Mouse (Mus musculus): Measurements from ENCODE around the gene Krtap17-1. TPM values are rescaled to one million over a fixed set of nuclear protein-coding genes. Genes with fewer than 3 reads are reported as not detected.

Krtap17-1 gene
- polyA plus RNA-seq, 1 experiment: not detected

DNA sequence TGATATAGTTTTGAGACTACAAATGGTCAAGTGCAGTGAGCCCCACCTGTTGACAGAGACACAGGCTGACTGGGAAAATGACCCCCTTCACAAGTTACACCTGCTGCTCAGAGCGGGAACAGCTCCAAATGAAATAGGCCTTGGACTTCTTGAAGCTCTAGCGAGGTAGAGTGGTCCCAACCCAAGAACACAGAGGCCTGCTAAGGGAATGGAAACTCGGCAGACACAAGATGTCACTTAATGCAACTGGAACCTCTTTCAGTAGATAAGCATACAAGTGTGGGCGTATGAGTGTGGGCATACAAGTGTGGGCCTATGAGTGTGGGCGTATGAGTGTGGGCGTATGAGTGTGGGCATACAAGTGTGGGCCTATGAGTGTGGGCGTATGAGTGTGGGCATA, 5.3 kb upstream of the Krtap17-1 start:
- no peaks in the 10 kb centered on the region for H3K36me3 ChIP-seq (ENCODE audit: control insufficient read depth, insufficient read depth, low read length, poor library complexity, severe bottlenecking)
- TF ChIP-seq POLR2A (IDR thresholded peaks at IDR 0.05; ENCODE audit: insufficient read depth, low read length): no peak
- no peak for TF ChIP-seq EP300 (IDR thresholded peaks at IDR 0.05; ENCODE audit: insufficient read depth, low read depth, low read length)
- no peak for TF ChIP-seq CTCF (IDR thresholded peaks at IDR 0.05; ENCODE audit: low read depth, low read length)
- no peaks in the 10 kb centered on the region for H3K27me3 ChIP-seq (ENCODE audit: control insufficient read depth, insufficient read depth, low read length, poor library complexity, severe bottlenecking)
- H3K27ac ChIP-seq (ENCODE audit: insufficient read depth, low read length): no peak overlapping the region
- no peak overlapping the region for H3K9ac ChIP-seq (ENCODE audit: low read depth, poor library complexity, severe bottlenecking)
- no peaks in the 10 kb centered on the region for H3K9me3 ChIP-seq (replicated peaks; ENCODE audit: control insufficient read depth, insufficient read depth, low read length, poor library complexity, severe bottlenecking)
- H3K4me3 ChIP-seq (ENCODE audit: low read depth, low read length): no peak overlapping the region
- H3K4me1 ChIP-seq (ENCODE audit: control insufficient read depth, insufficient read depth, low read length): no peaks in the 10 kb centered on the region

DNA sequence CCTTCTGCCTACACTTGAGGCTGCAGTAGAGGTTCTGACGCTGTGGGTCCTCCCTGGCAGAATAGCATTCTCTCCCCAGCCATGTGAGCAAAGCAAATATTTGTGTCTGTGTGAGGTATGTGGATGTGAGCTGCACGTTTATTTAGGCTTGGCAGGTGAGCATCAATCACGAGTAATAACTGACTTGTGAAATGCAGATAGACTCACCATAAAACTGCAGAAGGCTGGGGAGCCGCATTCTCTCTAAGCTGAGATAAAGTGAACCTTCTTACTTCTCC, 529 bp upstream of the Krtap17-1 start:
- Histone ChIP-seq H3K4me3 (ENCODE audit: low read depth, low read length) (no peak overlapping the region), H3K4me1 (ENCODE audit: control insufficient read depth, insufficient read depth, low read length) (no peaks in the 10 kb centered on the region), H3K9ac (ENCODE audit: low read depth, poor library complexity, severe bottlenecking) (no peak overlapping the region), H3K27ac (ENCODE audit: insufficient read depth, low read length) (no peak overlapping the region), H3K27me3 (ENCODE audit: control insufficient read depth, insufficient read depth, low read length, poor library complexity, severe bottlenecking) (no peaks in the 10 kb centered on the region), H3K36me3 (ENCODE audit: control insufficient read depth, insufficient read depth, low read length, poor library complexity, severe bottlenecking) (no peaks in the 10 kb centered on the region), H3K9me3 (replicated peaks; ENCODE audit: control insufficient read depth, insufficient read depth, low read length, poor library complexity, severe bottlenecking) (no peaks in the 10 kb centered on the region)
- TF ChIP-seq EP300 (IDR thresholded peaks at IDR 0.05; ENCODE audit: insufficient read depth, low read depth, low read length) (no peak), CTCF (IDR thresholded peaks at IDR 0.05; ENCODE audit: low read depth, low read length) (no peak), POLR2A (IDR thresholded peaks at IDR 0.05; ENCODE audit: insufficient read depth, low read length) (no peak)

DNA sequence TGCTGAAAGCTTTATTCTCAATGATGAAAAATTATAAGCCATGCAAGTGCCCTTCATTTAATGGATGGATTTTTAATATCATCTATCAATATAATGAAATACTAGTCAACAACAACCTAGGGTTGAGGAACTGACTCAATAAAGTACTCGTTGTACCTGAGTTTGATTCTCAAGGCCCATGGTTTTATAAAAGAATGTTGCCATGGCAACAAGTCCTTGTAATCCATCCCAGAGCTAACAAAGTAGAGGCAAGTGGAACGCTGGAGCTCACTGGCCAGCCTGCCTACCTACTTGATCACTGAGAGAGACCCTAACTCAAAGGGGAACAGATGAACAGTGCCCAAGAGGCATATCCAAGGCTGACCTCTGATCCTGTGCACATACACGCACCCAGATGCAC, 3.2 kb downstream of the Krtap17-1 start:
- no peak overlapping the region for H3K9ac ChIP-seq (ENCODE audit: low read depth, poor library complexity, severe bottlenecking)
- H3K27me3 ChIP-seq (ENCODE audit: control insufficient read depth, insufficient read depth, low read length, poor library complexity, severe bottlenecking): no peaks in the 10 kb centered on the region
- TF ChIP-seq EP300 (IDR thresholded peaks at IDR 0.05; ENCODE audit: insufficient read depth, low read depth, low read length): no peak
- TF ChIP-seq CTCF (IDR thresholded peaks at IDR 0.05; ENCODE audit: low read depth, low read length): no peak
- no peak for TF ChIP-seq POLR2A (IDR thresholded peaks at IDR 0.05; ENCODE audit: insufficient read depth, low read length)
- no peak overlapping the region for H3K27ac ChIP-seq (ENCODE audit: insufficient read depth, low read length)
- no peak overlapping the region for H3K4me3 ChIP-seq (ENCODE audit: low read depth, low read length)
- no peaks in the 10 kb centered on the region for H3K36me3 ChIP-seq (ENCODE audit: control insufficient read depth, insufficient read depth, low read length, poor library complexity, severe bottlenecking)
- H3K9me3 ChIP-seq (replicated peaks; ENCODE audit: control insufficient read depth, insufficient read depth, low read length, poor library complexity, severe bottlenecking): no peaks in the 10 kb centered on the region
- no peaks in the 10 kb centered on the region for H3K4me1 ChIP-seq (ENCODE audit: control insufficient read depth, insufficient read depth, low read length)

DNA sequence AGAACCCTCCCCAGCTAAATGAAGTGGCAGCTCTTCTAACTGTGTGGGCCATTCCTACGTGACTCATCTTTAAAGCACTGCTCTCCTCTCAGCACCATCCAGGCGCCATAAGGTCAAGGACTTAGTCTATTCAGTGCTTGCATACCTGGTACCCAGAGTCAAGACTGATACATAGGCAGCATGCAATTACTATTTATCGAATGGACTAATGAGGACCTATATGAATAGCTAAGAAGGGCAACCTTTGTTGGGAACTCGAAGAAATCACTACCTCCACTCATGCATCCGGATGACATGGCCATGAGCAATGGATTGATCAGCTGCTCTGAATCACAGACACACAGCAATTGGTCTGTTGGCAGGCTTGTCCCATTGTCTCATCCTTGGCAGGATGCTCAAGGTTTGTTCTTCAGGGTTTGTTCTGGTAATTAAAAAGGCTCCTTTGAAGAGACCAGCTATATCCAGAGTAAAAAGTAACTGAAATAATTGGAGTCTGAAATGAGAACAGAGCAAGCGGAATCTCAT, 3.9 kb downstream of the Krtap17-1 start:
- no peaks in the 10 kb centered on the region for H3K36me3 ChIP-seq (ENCODE audit: control insufficient read depth, insufficient read depth, low read length, poor library complexity, severe bottlenecking)
- H3K9me3 ChIP-seq (replicated peaks; ENCODE audit: control insufficient read depth, insufficient read depth, low read length, poor library complexity, severe bottlenecking): no peaks in the 10 kb centered on the region
- H3K27ac ChIP-seq (ENCODE audit: insufficient read depth, low read length): no peak overlapping the region
- H3K4me3 ChIP-seq (ENCODE audit: low read depth, low read length): no peak overlapping the region
- no peaks in the 10 kb centered on the region for H3K4me1 ChIP-seq (ENCODE audit: control insufficient read depth, insufficient read depth, low read length)
- no peak overlapping the region for H3K9ac ChIP-seq (ENCODE audit: low read depth, poor library complexity, severe bottlenecking)
- no peaks in the 10 kb centered on the region for H3K27me3 ChIP-seq (ENCODE audit: control insufficient read depth, insufficient read depth, low read length, poor library complexity, severe bottlenecking)
- no peak for TF ChIP-seq EP300 (IDR thresholded peaks at IDR 0.05; ENCODE audit: insufficient read depth, low read depth, low read length)
- TF ChIP-seq CTCF (IDR thresholded peaks at IDR 0.05; ENCODE audit: low read depth, low read length): no peak
- no peak for TF ChIP-seq POLR2A (IDR thresholded peaks at IDR 0.05; ENCODE audit: insufficient read depth, low read length)

DNA sequence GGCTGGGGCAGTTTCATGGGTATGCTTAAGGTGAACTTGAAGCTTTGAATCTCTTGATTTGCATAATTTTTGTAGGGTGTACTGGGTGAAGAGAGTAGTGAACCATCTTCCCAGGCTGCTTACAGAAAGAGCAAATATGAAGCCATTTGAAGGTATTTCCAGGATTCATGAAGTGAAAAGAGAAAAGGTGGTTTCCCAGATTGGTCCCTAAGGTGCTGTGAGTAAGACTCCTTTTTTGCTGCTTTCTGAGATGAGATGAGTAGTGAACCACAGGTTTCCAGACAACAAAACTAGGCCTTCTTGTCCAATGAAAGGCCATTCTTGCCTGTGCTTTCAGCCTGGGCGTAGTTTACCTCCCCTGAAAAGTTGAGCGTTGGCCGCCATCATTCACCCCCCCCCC, 5.3 kb downstream of the Krtap17-1 start:
- no peak overlapping the region for H3K4me3 ChIP-seq (ENCODE audit: low read depth, low read length)

DNA sequence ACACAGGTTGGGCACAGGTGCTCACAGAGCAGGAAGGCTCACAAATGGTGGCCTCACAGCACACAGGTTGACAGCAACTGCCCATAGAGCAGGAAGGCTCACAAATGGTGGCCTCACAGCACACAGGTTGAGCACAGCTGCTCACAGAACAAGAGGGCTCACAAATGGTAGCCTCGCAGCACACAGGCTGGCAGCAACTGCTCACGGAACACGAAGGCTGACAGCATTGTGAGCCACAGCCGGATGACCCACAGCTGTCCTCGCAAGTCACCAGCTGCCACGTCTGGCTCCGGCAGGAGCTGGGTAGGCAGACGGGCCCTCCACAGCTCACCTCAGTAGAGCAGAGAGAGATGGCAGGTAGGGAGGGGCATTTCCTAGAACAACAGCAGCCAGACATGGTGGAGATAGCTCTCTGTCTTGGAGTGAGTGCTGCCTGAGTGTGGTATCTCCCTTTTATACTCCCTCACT, 7.6 kb downstream of the Krtap17-1 start, which contains the start of gene Krtap16-1:
Gene Krtap16-1, minus strand, starts transcription at position 418 of the 468 bp plus-strand sequence.
- H3K4me3 ChIP-seq (ENCODE audit: low read depth, low read length): no peak within 1 kb of the TSS
- no peaks in the 10 kb centered on the region; the same call in 1 of the 2 replicates for H3K27me3 ChIP-seq (ENCODE audit: control insufficient read depth, insufficient read depth, low read length, poor library complexity, severe bottlenecking)
- H3K9ac ChIP-seq (ENCODE audit: low read depth, poor library complexity, severe bottlenecking): no peak within 1 kb of the TSS
- no peaks in the 10 kb centered on the region for H3K4me1 ChIP-seq (ENCODE audit: control insufficient read depth, insufficient read depth, low read length)
- H3K27ac ChIP-seq (ENCODE audit: insufficient read depth, low read length): no peak within 1 kb of the TSS
- no peaks in the 10 kb centered on the region for H3K9me3 ChIP-seq (replicated peaks; ENCODE audit: control insufficient read depth, insufficient read depth, low read length, poor library complexity, severe bottlenecking)
- no peaks in the 10 kb centered on the region for H3K36me3 ChIP-seq (ENCODE audit: control insufficient read depth, insufficient read depth, low read length, poor library complexity, severe bottlenecking)
- no peak for TF ChIP-seq CTCF (IDR thresholded peaks at IDR 0.05; ENCODE audit: low read depth, low read length)
- no peak for TF ChIP-seq EP300 (IDR thresholded peaks at IDR 0.05; ENCODE audit: insufficient read depth, low read depth, low read length)
- TF ChIP-seq POLR2A (IDR thresholded peaks at IDR 0.05; ENCODE audit: insufficient read depth, low read length): no peak

More for the DNA sequence above, 5.3 kb downstream of the Krtap17-1 start:
- H3K4me1 ChIP-seq (ENCODE audit: control insufficient read depth, insufficient read depth, low read length): no peaks in the 10 kb centered on the region
- no peak overlapping the region for H3K27ac ChIP-seq (ENCODE audit: insufficient read depth, low read length)
- H3K9me3 ChIP-seq (replicated peaks; ENCODE audit: control insufficient read depth, insufficient read depth, low read length, poor library complexity, severe bottlenecking): no peaks in the 10 kb centered on the region
- H3K9ac ChIP-seq (ENCODE audit: low read depth, poor library complexity, severe bottlenecking): no peak overlapping the region
- no peak for TF ChIP-seq POLR2A (IDR thresholded peaks at IDR 0.05; ENCODE audit: insufficient read depth, low read length)
- no peak for TF ChIP-seq CTCF (IDR thresholded peaks at IDR 0.05; ENCODE audit: low read depth, low read length)
- TF ChIP-seq EP300 (IDR thresholded peaks at IDR 0.05; ENCODE audit: insufficient read depth, low read depth, low read length): no peak
- no peaks in the 10 kb centered on the region; the same call in 1 of the 2 replicates for H3K27me3 ChIP-seq (ENCODE audit: control insufficient read depth, insufficient read depth, low read length, poor library complexity, severe bottlenecking)
- no peaks in the 10 kb centered on the region for H3K36me3 ChIP-seq (ENCODE audit: control insufficient read depth, insufficient read depth, low read length, poor library complexity, severe bottlenecking)
